Mouse (Mus musculus): ENCODE data around the gene Zg16.
"Not testable (repeated sequence)": the region's sequence is repeated elsewhere in the genome, so short reads cannot be mapped to it uniquely, and the experiment has no call there.

Gene Zg16

DNA sequence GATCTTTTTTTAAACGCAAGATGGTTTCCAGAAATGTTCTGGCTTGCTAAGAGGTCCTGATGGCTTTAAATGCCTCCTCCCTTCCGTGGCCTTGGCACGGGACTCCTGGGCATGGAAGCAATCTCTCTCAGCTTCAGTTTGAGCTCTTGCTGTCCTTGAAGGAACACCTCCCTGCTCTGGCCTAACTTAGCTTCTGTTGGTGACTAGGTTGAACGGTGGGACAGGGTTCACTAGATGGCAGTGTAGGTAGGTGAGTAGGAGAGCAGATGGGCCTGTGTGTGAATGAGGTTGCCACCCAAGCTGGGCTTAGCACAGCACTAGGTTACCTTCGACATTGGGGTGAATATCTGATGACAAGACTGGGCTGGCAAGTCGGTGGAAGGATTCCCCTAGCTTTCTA lies 16.8 kb upstream of the Zg16 start:
- DNase-seq = no peak

DNA sequence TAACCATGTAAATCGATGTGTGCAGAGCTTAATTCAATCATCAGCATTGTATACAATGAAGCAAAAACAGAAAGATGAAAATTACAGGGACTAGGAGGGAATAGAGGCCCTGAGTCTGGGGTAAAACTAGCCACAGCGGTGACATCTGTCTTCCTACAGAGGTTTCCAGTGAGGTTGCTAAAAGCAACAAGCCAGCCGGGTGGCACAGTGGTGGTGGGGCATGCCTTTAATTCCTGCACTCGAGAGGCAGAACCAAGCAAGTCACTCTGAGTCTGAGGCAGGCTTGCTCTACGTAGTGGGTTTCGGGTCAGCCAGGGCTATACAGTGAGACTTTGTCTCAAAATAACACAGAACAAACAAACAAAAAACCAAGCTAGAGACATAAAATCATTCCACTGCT lies 15.0 kb upstream of the Zg16 start:
- no peak for DNase-seq

GRCm38 (mm10) chr7:127101451-127102016 lies 14.4 kb upstream of the Zg16 start:
- DNase-seq = no peak

DNA sequence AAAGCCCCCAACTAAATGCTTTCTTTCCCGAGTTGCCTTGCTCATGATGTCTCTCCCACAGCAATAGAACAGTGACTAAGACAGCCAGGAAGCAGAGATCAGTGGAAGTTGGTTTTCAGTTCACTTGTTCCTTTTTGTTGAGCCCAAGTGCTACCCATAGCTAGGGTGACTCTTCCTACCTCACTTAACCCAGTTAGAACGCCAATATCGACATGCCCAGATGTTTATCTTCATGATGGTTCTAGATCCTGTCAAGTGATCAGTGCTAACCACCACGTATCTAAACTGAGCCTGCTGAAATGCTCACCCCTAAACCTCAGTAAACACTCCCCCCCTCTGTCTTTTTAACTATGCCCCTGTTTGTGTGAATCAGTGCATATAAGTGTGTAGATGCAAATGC lies 12.4 kb upstream of the Zg16 start:
- no peak for DNase-seq

GRCm38 (mm10) chr7:127098950-127099349 lies 11.8 kb upstream of the Zg16 start:
- no peak for DNase-seq

DNA sequence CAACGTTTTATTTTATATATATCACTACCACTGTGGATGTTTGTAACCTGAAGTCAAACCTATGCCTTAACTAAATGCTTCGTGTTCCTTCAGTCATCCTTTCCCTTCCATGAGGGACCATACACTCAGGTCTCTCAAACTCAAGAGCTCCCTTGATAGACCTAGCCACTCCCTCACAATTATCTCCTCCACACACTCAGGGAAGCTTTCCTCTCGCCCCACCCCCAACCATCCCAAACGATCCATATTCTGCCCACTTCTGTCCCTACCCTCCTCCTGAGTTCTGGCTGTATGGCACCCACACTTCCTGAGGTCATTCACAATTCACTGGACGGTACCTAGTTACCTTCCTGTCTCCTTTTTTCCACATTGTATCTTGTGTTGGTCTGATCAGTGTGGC lies 11.4 kb upstream of the Zg16 start:
- DNase-seq = no peak

- no peak for DNase-seq
These were observed 9.3 kb upstream of the Zg16 start for GRCm38 (mm10) chr7:127096456-127096855.

DNA sequence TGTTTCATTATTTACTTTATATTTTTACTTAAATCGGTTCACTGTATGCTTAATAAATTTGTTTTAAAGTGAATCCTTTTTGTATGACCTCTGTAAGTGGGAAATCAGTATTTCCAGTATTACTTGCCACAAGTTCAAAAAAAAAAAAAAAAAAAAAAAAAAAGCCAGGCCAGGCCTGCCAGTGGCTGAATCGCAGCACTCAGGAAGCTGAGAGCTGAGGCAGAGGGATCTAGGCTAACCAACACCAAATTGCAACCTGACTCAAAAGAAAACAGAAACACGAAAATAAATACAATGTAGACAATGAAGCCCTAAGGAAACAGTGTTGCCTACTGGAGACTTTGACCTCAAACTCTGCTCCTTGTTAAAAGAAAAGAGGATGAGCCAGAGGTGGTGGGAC lies 6.8 kb upstream of the Zg16 start:
- DNase-seq = no peak

DNA sequence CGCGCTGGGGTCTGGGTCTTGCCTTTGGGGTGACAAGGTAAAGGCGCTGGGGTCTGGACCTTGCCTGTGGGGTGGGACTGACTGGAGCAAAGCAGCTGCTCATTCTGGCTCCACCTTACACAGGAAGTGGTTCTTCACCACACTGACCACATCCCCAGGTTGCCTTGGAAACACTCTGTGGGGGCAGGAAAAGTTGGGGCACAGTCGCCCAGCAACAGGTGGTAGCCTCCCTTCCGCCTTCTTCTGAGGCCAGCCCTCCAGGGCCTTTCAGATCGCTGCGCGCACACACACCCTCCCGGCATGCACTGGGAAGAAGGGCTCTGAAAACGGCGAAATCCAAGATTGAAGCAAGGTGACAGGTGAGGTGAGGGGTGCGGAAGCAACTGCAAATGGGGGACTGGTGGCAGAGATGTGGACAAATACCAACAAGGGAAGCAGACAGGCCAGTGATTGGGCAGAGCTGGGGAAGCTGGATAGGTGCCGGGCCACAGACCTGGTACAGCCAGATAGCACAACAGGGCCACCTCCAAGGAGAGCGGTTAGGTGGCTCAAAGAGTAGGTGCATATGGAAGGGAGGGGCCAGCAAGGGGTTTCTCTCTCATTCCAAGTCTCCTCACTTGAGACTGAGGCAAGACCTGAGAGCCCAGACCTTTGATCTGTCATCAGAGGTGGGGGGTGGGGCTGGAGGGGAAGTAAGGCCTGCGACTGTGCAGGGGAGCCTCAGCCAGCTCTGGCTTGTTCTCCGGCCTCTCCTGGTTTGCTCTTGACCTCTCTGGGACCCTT lies 4.2 kb upstream of the Zg16 start, which contains the start of gene AI467606:
TSS of gene AI467606 (plus strand) at position 246 of the 783 bp plus-strand sequence.
- peak; percentile 45 for DNase-seq

GRCm38 (mm10) chr7:127090154-127091113 lies 3.3 kb upstream of the Zg16 start:
- no peak for DNase-seq

GRCm38 (mm10) chr7:127088901-127089845 lies 2.0 kb upstream of the Zg16 start:
- no peak for DNase-seq

DNA sequence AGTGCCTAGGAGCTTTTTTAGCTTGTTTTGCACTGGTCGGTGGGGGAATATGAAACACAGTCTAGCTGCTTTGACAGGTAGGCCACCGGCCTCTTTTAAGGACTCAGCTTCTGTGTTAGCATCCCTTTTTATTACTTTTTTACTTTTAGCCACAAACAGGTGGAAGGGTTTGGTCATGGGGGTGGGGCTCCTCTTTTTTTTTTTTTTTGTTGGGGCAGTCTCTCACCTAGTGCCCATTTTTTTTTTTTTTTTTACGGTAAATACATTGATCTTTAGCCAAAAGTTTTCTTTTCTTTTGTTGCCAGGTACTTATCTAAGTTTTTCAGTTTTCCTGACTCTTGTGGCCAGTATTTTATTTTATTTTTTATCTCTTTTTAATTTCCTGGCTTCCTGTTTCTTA lies 955 bp upstream of the Zg16 start:
- no peak for DNase-seq

GRCm38 (mm10) chr7:127085751-127086150 lies 1.4 kb downstream of the Zg16 start:
- not testable (repeated sequence) for DNase-seq

DNA sequence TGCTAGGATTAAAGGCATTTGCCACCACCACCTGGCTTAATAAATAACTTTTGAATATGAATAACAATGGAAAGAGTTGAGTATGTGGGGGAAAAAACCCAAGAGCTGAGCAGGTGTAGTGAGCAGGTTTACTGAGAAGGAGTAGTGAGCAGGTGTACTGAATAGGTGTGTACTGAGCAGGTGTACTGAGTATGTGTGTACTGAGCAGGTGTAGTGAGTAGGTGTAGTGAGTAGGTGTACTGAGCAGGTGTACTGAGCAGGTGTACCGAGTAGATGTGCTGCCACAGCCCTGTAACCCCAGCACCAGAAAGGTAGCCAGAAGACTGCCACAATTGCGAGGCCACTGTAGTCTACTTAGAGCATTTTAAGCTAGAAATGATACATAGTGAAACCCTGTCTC lies 2.3 kb downstream of the Zg16 start:
- DNase-seq = no peak

- no peak for DNase-seq
These were observed 3.4 kb downstream of the Zg16 start for GRCm38 (mm10) chr7:127083689-127084088.

GRCm38 (mm10) chr7:127082995-127083394 lies 4.1 kb downstream of the Zg16 start:
- DNase-seq = no peak

- no peak for DNase-seq
These were observed 4.9 kb downstream of the Zg16 start for GRCm38 (mm10) chr7:127082271-127082670.

DNA sequence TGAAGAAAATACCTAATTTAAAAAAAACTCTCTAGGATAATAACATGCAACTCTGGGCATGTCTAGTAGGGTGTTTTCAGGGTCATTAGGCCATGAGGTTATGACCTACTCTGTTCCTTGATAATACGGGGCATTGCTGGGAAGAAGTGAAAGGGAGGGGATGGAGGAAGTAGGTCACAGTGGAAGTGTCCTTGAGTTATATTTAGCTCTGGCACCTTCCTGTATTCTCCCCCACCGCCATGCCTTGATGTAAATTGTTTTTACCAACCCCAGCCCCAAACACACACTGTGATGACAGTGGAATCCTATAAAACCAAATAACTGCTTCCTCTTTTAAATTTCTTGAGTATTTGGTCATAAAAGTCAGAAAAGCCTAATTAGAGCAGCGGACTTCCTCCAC lies 7.1 kb downstream of the Zg16 start:
- DNase-seq = no peak

GRCm38 (mm10) chr7:127077692-127078091 lies 9.4 kb downstream of the Zg16 start:
- DNase-seq = no peak

DNA sequence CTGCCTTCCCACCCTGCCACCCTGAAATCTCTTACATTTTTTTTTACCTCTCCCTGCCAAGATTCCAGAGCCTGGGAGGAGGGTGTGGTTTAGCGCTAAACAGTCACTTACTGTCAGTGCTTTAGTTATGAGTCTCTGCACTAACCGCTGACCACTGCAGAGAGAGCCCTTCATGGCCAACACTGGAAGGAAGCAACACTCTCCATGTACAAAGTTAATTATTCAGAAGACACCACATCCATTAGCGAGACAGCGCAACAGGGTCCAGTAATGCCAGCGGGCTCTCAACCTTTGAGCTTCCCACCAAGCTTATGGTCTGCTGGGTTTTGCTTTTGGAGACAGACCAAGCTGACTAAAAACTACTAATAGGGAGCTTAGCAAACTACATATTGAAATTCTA lies 10.9 kb downstream of the Zg16 start:
- peak; percentile 47 for DNase-seq

DNA sequence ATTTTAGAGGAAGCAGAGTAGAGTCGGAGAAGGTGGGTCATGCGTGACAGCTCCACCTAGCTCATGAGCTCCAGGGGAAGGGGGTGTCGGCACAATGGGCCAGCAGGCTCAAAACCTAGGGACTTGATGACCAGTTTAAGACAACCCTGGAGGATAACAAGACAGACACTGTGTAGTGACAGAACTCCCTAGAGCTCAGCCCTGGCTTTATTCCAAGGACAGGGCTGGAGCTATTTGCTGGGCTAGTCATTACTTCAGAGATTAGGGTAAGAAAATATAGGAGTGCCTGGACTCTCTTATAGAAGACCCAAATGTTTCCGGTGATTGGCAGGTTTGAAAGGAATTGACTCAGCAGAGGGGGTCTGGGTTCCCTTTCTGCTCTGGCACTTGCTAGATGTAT lies 13.9 kb downstream of the Zg16 start:
- peak; percentile 32 for DNase-seq

DNA sequence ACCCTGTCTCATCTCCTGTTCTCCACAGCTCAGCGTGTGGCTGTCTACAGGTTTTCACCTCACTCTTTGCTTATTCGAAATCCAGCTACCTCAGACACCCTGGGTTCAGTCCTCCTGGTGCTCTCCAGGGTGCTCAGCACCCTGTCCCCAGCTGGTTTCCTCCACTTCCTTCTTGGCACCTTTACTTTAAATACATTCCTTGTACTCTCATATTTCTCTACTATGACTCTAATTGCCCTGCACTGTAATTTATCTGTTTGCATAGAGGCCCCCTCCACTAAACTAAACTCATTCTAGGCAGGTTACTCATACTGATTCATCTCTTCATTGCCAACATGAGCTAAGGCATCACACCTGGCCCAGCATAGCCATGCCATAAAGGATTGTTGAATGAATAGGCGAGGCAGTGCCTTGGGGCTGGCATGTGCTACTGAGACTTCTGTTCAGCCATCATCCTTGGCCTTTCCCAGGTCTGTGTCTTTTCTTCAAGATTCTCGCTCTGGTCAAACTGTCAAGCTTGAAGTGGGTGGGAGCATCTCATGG lies 16.2 kb downstream of the Zg16 start:
- DNase-seq = no peak

Measured in kidney, postnatal 10 days (tissue).